16 mouse cellular contexts compared by ENCODE assay signal in genomic region chr19:8760757-8761156, GRCm38 (mm10). TPM values are rescaled to one million over a fixed set of nuclear protein-coding genes. Genes with fewer than 3 reads are reported as not detected.
DNase-seq lines count a peak whose midpoint lies in the region; ATAC-seq and TF ChIP-seq lines count a peak whose summit lies in the region.
"Had no signal": no experiment of that assay in that cellular context is flagged by ENCODE, and none has a peak within 500 bp of the region (broad histone marks: within the 10 kb centered on the region; RNA-seq: fewer than 3 reads in every experiment).

No protein-coding gene starts in this region.

- no peak overlapping the region for H3K4me2 ChIP-seq in heart, embryonic 11.5 days
- no peak overlapping the region for H3K4me2 ChIP-seq in lung, postnatal 0 days (replicated peaks; ENCODE audit: low read depth, low read length)
- no peak overlapping the region for H3K4me2 ChIP-seq in intestine, embryonic 16.5 days (ENCODE audit: low read depth, low read length)
- H3K4me2 ChIP-seq: hindbrain, embryonic 12.5 days had no signal

- H3K9me3 ChIP-seq in heart, embryonic 11.5 days (replicated peaks; ENCODE audit: control insufficient read depth, low read length), result no peaks in the 10 kb centered on the region
- peaks cover 3% of the 10 kb centered on the region; the same call in 1 of the 2 replicates for H3K9me3 ChIP-seq in lung, postnatal 0 days (ENCODE audit: low read length)
- H3K9me3 ChIP-seq in ES-Bruce4 (replicated peaks; ENCODE audit: control insufficient read depth, insufficient read depth, low read length, poor library complexity, severe bottlenecking), result peaks cover 16% of the 10 kb centered on the region
- no peaks in the 10 kb centered on the region for H3K9me3 ChIP-seq in intestine, embryonic 16.5 days (ENCODE audit: control insufficient read depth, low read length)
- H3K9me3 ChIP-seq: hindbrain, embryonic 12.5 days had no signal

- H3K4me3 ChIP-seq in heart, embryonic 11.5 days (ENCODE audit: low read depth, low read length), result no peak overlapping the region
- H3K4me3 ChIP-seq in lung, postnatal 0 days (ENCODE audit: low read depth, low read length), result no peak overlapping the region
- no peak overlapping the region for H3K4me3 ChIP-seq in ES-Bruce4 (ENCODE audit: low read depth, low read length)
- no peak overlapping the region for H3K4me3 ChIP-seq in intestine, embryonic 16.5 days (ENCODE audit: low read length)
- H3K4me3 ChIP-seq: hindbrain, embryonic 12.5 days had no signal

- no peak overlapping the region for H3K27ac ChIP-seq in heart, embryonic 11.5 days (ENCODE audit: low read depth, low read length)
- H3K27ac ChIP-seq in lung, postnatal 0 days (ENCODE audit: low read length), result no peak overlapping the region
- H3K27ac ChIP-seq in ES-Bruce4 (ENCODE audit: insufficient read depth, low read length), result no peak overlapping the region
- no peak overlapping the region for H3K27ac ChIP-seq in intestine, embryonic 16.5 days (ENCODE audit: low read length)
- H3K27ac ChIP-seq: hindbrain, embryonic 12.5 days had no signal

- no peak overlapping the region for H3K9ac ChIP-seq in heart, embryonic 11.5 days (ENCODE audit: low read depth, low read length)
- H3K9ac ChIP-seq in lung, postnatal 0 days (replicated peaks; ENCODE audit: low read depth), result no peak overlapping the region
- H3K9ac ChIP-seq in ES-Bruce4 (ENCODE audit: low read depth, poor library complexity, severe bottlenecking), result no peak overlapping the region
- no peak overlapping the region for H3K9ac ChIP-seq in intestine, embryonic 16.5 days (ENCODE audit: low read depth, low read length)
- H3K9ac ChIP-seq: hindbrain, embryonic 12.5 days had no signal

- DNase-seq in heart, postnatal 4 days, result peak; percentile 12
- DNase-seq in lung, postnatal 0 days (ENCODE audit: low spot score), result no peak
- no peak for DNase-seq in lung, postnatal 14 days
- DNase-seq in T-cell, adult 2 months (ENCODE audit: low spot score), result peak; percentile 33
- DNase-seq: cerebellum, adult 9-10 months; gastrocnemius, postnatal 14 days; kidney, adult 18-20 months had no signal

- no peak for TF ChIP-seq EP300 in lung, postnatal 0 days (IDR thresholded peaks at IDR 0.05)
- TF ChIP-seq EP300 in ES-Bruce4 (IDR thresholded peaks at IDR 0.05; ENCODE audit: insufficient read depth, low read depth, low read length), result no peak

- TF ChIP-seq POLR2A in ES-Bruce4 (IDR thresholded peaks at IDR 0.05; ENCODE audit: insufficient read depth, low read length), result no peak

- WGBS in heart, embryonic 11.5 days (ENCODE audit: insufficient replicate concordance), result 87% methylated on average over 2 of the region's 2 CpGs
- 93% methylated on average over 2 of the region's 2 CpGs for WGBS in lung, postnatal 0 days
- 91% methylated on average over 2 of the region's 2 CpGs for WGBS in intestine, embryonic 16.5 days

- H3K36me3 ChIP-seq in heart, embryonic 11.5 days (ENCODE audit: control insufficient read depth, insufficient read depth, low read length), result peaks cover 28% of the 10 kb centered on the region
- H3K36me3 ChIP-seq in lung, postnatal 0 days (ENCODE audit: insufficient read depth, low read length), result peaks cover 29% of the 10 kb centered on the region
- H3K36me3 ChIP-seq in ES-Bruce4 (ENCODE audit: control insufficient read depth, insufficient read depth, low read length, poor library complexity, severe bottlenecking), result peaks cover 36% of the 10 kb centered on the region
- H3K36me3 ChIP-seq in intestine, embryonic 16.5 days (ENCODE audit: control insufficient read depth, insufficient read depth, low read length), result peaks cover 22% of the 10 kb centered on the region

- no peaks in the 10 kb centered on the region for H3K27me3 ChIP-seq in heart, embryonic 11.5 days (ENCODE audit: control insufficient read depth, insufficient read depth, low read length)
- no peaks in the 10 kb centered on the region for H3K27me3 ChIP-seq in lung, postnatal 0 days (replicated peaks; ENCODE audit: insufficient read depth, low read length)
- H3K27me3 ChIP-seq in ES-Bruce4 (ENCODE audit: control insufficient read depth, insufficient read depth, low read length, poor library complexity, severe bottlenecking), result no peaks in the 10 kb centered on the region
- no peaks in the 10 kb centered on the region for H3K27me3 ChIP-seq in intestine, embryonic 16.5 days (replicated peaks; ENCODE audit: control insufficient read depth, insufficient read depth, low read length)
- H3K27me3 ChIP-seq: CH12.LX; hindbrain, embryonic 12.5 days had no signal

- TF ChIP-seq CTCF in lung, postnatal 0 days (IDR thresholded peaks at IDR 0.05), result peak; percentile 29; the same call in 1 of the 2 replicates
- TF ChIP-seq CTCF in ES-Bruce4 (IDR thresholded peaks at IDR 0.05; ENCODE audit: low read depth, low read length), result peak; percentile 1

- H3K4me1 ChIP-seq in heart, embryonic 11.5 days (ENCODE audit: control insufficient read depth, insufficient read depth, low read length), result peaks cover 12% of the 10 kb centered on the region; the same call in 1 of the 2 replicates
- H3K4me1 ChIP-seq in lung, postnatal 0 days (ENCODE audit: insufficient read depth, low read depth, low read length), result peaks cover 6% of the 10 kb centered on the region; the same call in 1 of the 2 replicates
- no peaks in the 10 kb centered on the region for H3K4me1 ChIP-seq in ES-Bruce4 (ENCODE audit: control insufficient read depth, insufficient read depth, low read length)
- H3K4me1 ChIP-seq in intestine, embryonic 16.5 days (ENCODE audit: control insufficient read depth, insufficient read depth, low read length), result peaks cover 15% of the 10 kb centered on the region

- ATAC-seq in heart, embryonic 11.5 days (replicated peaks; ENCODE audit: insufficient number of reproducible peaks, low FRiP score, low TSS enrichment), result no peak
- no peak for ATAC-seq in lung, postnatal 0 days
- ATAC-seq in intestine, embryonic 16.5 days, result no peak
- ATAC-seq in cerebellum, adult (ENCODE audit: insufficient number of reproducible peaks, low FRiP score, low TSS enrichment), result no peak
- ATAC-seq: midbrain, embryonic 16.5 days had no signal

RNA-seq across cellular contexts. Expression of gene Nxf1, which starts 3.9 kb away (rescaled TPM):
- total RNA-seq in heart, postnatal 4 days (2021), result 10 to 100 TPM; 82.1 to 86.1 TPM
- polyA plus RNA-seq in heart, embryonic 11.5 days (2014; fragmentation: Nextera tagmentation; extraction: Ambion mirVana), result 126 and 138 TPM in 2 replicates
- polyA plus RNA-seq in lung, postnatal 0 days (2015; fragmentation: Nextera tagmentation; extraction: Ambion mirVana), result 88.8 and 89.7 TPM in 2 replicates
- 122 and 200 TPM in 2 replicates for polyA plus RNA-seq in ES-Bruce4 (2011; ENCODE audit: insufficient read depth, insufficient read length, low read depth, missing spikeins)
- 133 and 137 TPM in 2 replicates for polyA plus RNA-seq in intestine, embryonic 16.5 days (2015; fragmentation: Nextera tagmentation; extraction: Ambion mirVana)

RNA-seq across cellular contexts. Expression of gene Tmem223, which starts 10.0 kb away (rescaled TPM):
- 100 to 1,000 TPM; 121 to 133 TPM for total RNA-seq in heart, postnatal 4 days (2021)
- polyA plus RNA-seq in heart, embryonic 11.5 days (2014; fragmentation: Nextera tagmentation; extraction: Ambion mirVana), result 146 and 150 TPM in 2 replicates
- polyA plus RNA-seq in lung, postnatal 0 days (2015; fragmentation: Nextera tagmentation; extraction: Ambion mirVana), result 157 and 159 TPM in 2 replicates
- 21.4 and 23.4 TPM in 2 replicates for polyA plus RNA-seq in ES-Bruce4 (2011; ENCODE audit: insufficient read depth, insufficient read length, low read depth, missing spikeins)
- polyA plus RNA-seq in intestine, embryonic 16.5 days (2015; fragmentation: Nextera tagmentation; extraction: Ambion mirVana), result 161 and 164 TPM in 2 replicates

RNA-seq across cellular contexts. Expression of gene Tmem179b, which starts 13.5 kb away (rescaled TPM):
- 10 to 100 TPM; 16.6 to 17.1 TPM for total RNA-seq in heart, postnatal 4 days (2021)
- 63.9 and 69.9 TPM in 2 replicates for polyA plus RNA-seq in heart, embryonic 11.5 days (2014; fragmentation: Nextera tagmentation; extraction: Ambion mirVana)
- polyA plus RNA-seq in lung, postnatal 0 days (2015; fragmentation: Nextera tagmentation; extraction: Ambion mirVana), result 114 and 127 TPM in 2 replicates
- polyA plus RNA-seq in ES-Bruce4 (2011; ENCODE audit: insufficient read depth, insufficient read length, low read depth, missing spikeins), result 29.0 and 34.5 TPM in 2 replicates
- 110 and 120 TPM in 2 replicates for polyA plus RNA-seq in intestine, embryonic 16.5 days (2015; fragmentation: Nextera tagmentation; extraction: Ambion mirVana)

RNA-seq across cellular contexts. Expression of gene Stx5a, which starts 19.5 kb away (rescaled TPM):
- 10 to 100 TPM; 43.4 to 48.5 TPM for total RNA-seq in heart, postnatal 4 days (2021)
- polyA plus RNA-seq in heart, embryonic 11.5 days (2014; fragmentation: Nextera tagmentation; extraction: Ambion mirVana), result 82.2 and 85.1 TPM in 2 replicates
- polyA plus RNA-seq in lung, postnatal 0 days (2015; fragmentation: Nextera tagmentation; extraction: Ambion mirVana), result 130 and 143 TPM in 2 replicates
- 45.6 and 47.1 TPM in 2 replicates for polyA plus RNA-seq in ES-Bruce4 (2011; ENCODE audit: insufficient read depth, insufficient read length, low read depth, missing spikeins)
- polyA plus RNA-seq in intestine, embryonic 16.5 days (2015; fragmentation: Nextera tagmentation; extraction: Ambion mirVana), result 120 and 124 TPM in 2 replicates

RNA-seq across cellular contexts. Expression of gene 1700092M07Rik, which starts 20.2 kb away (rescaled TPM):
- not detected for total RNA-seq in heart, postnatal 4 days (2021)
- polyA plus RNA-seq in heart, embryonic 11.5 days (2014; fragmentation: Nextera tagmentation; extraction: Ambion mirVana), result 0.99 and 2.2 TPM in 2 replicates
- 0.75 and 0.82 TPM in 2 replicates for polyA plus RNA-seq in lung, postnatal 0 days (2015; fragmentation: Nextera tagmentation; extraction: Ambion mirVana)
- 2.2 TPM in 1 of 2 replicates, not detected in the other for polyA plus RNA-seq in ES-Bruce4 (2011; ENCODE audit: insufficient read depth, insufficient read length, low read depth, missing spikeins)
- polyA plus RNA-seq in intestine, embryonic 16.5 days (2015; fragmentation: Nextera tagmentation; extraction: Ambion mirVana), result 0.91 and 1.6 TPM in 2 replicates
- total RNA-seq: gastrocnemius, postnatal 14 days had no signal
- polyA plus RNA-seq: heart, embryonic 14.5 days; liver, adult 2 months had no signal

Comparison
In these comparisons a context has a peak if more than half of its experiments do, and no peak if none do; other contexts are left out.
1. DNase-seq: peak in heart, postnatal 4 days (single experiment) and T-cell, adult 2 months (single experiment); none in lung, postnatal 0 days (single experiment) and lung, postnatal 14 days (single experiment).